Mouse (Mus musculus) c-Kit-positive CD71-negative TER-119-negative erythroid progenitor cells, embryonic 14.5 days (primary cell): ENCODE measurements around the gene Rbpjl.

ENCODE experiments used
- DNase-seq: peaks from one replicate; pipeline ENCODE4 v3.0.0-alpha.2; 2013; ENCODE audit warnings: low read depth

Rbpjl gene

DNA sequence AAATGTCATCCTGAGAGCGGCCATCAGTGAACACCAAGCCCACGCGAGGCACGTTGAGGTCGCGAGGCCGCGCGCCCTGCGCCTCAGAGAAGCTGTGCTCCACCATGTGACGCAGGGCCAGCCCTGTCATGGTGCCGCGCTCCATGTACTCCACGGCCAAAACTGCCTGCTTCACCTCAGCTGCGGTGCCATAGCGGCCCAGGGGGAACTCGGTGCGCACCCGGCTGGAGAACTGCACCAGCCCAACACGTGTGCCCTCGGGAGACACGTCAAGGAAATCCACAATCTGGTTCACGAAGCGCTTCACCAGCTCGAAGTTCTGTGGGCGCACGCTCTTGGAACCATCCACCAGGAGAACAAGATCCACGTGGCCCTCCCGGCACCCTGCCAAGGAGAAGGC, 9.8 kb upstream of the Rbpjl start:
- DNase-seq: no peak

DNA sequence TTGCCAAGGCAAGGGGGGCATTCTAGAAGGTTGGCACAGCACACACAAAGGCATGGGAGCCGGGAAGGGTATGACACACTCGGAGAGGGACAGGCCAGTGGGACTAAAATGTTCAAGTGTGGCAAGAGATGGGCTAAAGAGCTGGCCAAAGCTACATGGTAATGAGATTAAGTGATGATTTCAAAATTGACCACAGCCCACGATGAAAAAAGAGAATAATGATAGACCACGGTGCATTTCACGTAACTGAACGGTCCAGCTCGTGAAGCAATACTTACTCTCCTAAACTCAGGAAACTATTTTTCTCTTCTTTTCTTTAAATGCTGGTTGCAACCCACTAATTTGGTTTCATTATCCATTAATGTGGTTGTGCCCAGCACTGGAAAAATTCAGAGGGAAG, 6.9 kb upstream of the Rbpjl start:
- DNase-seq: no peak

DNA sequence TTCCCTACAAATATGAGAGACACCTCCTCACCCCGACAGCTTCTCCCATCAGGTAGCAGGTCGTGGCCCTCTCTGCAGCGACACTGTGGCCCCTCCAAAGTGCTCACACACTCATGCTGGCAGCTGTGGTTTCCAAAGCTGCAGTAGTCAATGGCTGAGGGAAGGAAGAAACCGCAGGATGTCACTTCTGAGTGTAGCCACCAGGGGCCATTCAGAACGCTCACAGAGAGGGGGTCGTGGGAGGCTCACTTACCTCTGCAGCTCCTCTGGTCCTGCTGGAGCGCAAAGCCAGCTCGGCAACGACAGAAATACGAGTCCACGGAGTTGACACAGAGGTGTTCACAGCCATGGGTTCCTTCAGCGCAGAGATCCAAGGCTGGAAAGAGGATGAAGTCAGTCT, 6.0 kb upstream of the Rbpjl start:
- DNase-seq: no peak

DNA sequence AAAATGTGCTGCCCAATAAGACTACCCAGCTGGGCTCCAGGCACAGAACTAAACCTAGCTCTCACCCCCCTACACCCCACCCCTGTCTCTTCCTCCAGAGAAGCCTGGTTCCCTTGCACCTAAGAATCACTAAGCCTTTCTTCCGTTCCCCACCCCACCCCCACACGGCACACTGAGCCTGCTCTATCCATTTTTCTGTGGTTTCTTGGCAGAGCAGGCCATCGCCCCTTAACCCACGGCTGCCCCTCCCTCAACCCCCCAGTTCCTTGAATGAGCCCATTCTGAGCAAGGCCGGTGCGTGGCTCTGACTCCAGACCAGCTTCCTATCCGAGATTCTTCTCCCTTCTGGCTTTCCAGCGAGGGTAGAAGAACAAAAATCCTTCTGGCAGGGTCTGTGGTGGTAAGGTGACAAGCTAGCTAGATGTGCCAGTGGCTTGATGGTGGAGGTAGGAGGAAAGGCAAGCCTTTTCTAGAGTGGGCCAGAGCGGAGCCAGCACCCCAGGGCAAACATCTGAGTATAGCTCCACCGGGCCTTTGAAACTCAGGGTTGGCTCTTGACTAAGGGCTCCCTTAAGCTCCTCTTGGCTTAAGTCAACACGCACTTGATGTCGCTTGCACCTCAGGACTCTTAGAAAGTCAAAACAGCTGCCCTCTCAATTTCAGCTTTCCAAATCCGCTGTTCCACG, 598 bp downstream of the Rbpjl start:
- no peak for DNase-seq

DNA sequence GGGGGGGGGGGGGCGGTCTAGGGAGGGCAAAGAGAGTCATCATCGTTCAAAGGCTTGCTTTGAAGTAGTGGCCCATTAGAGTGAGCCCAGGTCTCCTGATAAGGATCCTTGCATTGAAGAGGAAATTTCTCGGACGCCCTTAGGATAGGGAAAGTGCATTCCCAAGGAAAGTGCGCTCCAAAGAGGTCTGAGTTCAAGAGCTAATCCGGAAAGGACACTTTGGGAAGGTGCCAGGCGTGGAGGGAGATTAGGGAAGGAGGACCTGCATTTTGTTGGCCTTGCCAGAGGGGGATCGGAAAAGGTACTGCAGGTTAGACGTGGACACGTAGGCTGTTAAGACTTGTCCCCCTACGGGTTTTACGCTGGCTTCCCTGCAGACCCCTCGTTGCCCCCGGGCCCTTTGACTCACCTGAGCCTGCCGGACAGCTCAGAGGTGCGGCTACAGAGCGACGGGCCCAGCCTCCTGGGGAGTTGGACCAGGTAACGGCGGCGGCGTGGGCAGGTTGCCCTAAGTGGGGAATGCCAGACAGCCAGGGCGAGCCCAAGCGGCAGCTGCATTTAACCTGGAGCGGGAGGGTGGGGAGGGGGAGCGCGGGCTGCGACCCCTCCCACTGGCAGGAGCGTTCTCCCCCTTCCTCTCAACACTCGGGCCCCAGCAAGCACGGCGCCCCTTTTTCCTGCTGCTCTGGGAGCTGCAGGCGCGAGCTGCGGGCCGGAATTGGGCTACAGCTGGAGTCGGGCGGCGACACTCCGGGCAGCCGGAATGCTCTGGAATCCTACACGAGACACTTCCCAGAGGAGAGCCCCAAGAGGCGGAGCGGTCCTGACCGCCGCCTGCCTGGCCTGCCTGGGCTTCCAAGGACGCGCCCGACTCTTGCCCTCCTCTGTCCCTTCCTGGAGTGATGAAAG, 1.4 kb downstream of the Rbpjl start:
- no peak for DNase-seq

DNA sequence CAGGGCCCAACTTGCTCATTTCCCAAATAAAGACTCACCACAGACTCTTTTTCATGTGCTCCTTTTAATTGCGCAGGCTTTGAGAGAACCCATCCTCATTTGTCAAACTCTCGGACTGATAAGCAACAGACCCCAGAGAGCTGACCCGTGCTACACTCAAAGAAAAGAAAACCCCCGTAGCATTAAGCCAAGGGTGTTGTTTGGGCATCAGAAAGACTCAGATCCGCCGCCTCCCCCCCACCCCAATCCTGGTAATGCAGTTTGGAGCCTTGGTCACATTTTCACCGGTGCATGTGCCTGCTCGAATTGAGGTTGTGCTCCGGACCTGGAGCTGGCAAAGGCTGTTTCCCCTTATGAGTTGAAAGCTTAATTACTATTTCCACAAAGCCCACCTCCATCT, 2.1 kb downstream of the Rbpjl start, which contains the start of gene Matn4:
Gene Matn4, minus strand, starts transcription at position 101 of the 400 bp plus-strand sequence.
- no peak for DNase-seq

DNA sequence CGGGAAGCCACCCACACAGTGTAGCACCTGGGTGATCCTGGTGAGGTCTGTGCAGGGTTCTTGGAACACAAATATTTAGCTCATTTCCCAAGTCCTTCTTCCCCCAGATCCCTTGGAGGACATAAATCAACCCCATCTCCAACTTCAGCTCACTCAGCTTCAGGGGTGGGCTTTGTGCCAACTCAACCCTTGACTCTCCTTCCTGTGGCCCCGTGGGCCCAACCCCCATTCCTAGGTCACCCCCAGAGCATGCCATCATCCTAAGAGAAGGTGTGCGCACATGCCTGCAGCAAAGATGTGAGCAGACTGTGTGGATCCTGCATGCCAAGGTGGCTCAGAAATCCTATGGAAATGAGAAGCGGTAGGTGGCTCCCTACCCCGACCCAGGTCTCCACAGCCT, 2.6 kb downstream of the Rbpjl start:
- no peak for DNase-seq

DNA sequence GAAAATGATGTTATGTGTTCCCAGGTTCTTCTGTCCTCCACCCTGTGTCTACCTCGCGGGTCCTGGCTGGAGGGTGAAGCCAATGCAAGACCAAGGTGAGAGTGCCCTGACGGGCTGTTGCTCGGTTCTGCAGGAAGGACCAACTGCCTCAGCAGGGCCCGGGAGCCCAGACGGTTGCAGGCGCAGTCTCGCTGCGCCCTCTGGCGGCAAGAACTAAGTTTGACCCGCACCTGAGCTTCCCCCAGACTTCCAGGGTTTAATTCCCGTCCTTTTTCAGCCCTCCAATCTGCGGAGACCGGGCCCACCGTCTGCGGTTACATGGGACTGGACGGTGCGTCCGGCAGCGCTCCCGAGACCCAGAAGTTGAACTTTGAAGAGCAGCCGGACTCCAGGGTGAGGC, 4.8 kb downstream of the Rbpjl start:
- no peak for DNase-seq

DNA sequence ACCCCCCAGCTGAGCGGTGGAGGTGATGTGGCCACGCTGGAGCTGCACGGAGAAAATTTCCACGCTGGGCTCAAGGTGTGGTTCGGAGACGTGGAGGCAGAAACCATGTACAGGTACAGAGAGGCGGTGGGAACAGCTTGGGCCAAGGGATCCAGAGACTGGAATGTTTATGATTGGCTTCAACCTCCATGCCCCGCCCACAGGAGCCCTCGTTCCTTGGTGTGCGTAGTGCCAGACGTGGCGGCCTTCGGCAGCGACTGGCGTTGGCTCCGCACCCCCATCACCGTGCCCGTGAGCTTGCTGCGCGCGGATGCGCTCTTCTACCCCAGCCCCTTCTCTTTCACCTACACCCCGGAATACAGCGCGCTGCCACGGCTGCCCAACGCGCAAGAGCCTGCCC, 11.2 kb downstream of the Rbpjl start:
- DNase-seq: no peak

DNA sequence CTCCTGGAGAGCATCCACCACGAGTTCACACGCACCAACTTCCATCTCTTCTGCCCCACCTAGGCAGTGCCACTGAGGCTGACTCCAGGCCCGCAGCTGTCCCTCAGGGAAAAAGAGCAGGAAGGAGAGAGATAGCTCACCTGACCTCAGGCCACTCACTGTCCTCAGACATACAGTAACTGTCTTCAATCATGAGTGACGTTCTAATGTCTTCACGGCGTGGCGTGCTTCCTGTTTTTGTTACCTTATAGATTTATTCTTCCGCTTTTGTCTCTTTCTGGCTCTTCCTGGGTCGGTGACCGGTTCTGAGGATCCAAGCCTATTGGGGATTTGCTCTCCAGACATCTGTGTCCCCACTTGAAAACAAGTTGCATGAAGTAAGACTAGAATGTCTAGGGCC, 11.6 kb downstream of the Rbpjl start:
- no peak for DNase-seq

DNA sequence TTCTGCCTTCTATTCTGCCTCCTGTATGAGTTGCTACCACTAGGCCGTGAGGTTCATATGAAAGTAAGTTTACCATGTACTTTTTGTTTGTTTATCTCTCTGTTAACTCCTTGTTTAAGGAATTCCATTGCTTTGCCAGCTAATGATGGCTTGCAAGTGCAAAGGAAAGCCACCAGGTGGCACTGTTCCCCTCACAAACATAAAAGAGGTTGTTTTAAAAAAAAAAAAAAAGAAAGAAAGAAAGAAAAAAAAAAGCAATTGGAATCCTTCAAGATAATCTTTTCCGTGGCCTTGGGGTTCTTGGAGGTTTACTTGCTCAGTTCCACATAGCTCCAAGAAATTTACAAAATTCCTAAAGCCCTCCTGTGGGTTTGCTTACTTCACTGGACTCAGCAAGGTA, 14.3 kb downstream of the Rbpjl start:
- DNase-seq: no peak

DNA sequence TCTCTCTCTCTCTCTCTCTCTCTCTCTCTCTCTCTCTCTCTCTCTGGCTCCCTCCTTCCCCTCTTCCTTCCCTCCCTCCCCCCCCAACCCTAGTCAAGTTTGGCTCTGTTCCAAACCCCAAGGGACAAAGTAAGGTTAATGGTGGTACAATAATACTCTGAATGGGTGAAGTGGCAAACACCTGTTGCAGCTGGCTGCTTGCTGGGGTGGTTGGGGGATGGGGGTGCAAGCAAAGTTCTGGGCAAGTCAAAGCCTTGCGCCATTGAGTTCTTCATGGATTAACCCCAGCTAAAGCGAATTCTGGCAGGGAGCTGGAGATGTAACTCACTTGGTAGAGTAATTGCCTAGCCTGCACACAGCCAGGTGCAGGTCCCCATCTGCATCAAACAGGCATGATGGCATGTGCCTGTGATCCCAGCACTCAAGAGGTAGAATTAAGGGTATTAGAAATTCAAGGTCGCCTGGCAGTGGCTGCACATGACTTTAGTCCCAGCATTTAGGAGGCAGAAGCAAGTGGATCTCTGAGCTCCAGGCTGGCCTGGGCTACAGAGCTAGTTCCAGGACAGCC, 15.5 kb downstream of the Rbpjl start:
- DNase-seq: no peak

DNA sequence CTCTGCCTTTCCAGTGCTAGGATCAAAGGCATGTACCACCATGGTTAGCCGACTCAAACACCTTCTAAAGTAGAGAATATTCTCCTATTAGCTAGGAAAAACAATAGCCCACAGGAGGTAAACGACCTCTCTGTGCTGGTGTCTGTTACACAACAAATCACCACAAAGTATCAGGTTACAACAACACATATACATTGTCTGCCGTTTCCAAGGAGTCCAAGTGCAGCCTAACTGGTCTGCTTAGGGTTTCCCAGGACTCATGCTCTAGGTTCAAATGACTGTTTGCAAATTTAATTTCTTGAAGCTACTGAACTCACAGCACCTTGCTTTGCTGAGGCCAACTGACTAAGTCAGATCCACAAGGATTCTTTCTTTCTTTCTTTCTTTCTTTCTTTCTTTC, 16.5 kb downstream of the Rbpjl start:
- no peak for DNase-seq

DNA sequence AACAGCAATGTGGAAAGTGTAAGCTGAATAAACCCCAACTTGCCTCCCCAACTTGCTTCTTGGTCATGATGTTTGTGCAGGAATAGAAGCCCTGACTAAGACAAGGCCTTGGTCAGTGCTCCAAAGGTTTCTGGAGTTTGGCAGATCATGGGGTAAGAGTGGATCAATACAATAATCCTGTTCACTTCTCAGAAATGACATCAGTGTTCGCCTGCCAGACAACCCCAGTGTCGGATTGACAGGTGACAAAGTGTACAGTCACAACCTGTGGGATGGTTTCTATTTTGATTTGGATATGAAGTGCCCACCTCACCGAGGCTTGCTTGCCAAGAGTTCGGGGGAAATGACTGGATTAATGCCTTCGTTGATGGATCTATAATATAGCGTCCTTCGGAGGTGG, 18.4 kb downstream of the Rbpjl start:
- no peak for DNase-seq

DNA sequence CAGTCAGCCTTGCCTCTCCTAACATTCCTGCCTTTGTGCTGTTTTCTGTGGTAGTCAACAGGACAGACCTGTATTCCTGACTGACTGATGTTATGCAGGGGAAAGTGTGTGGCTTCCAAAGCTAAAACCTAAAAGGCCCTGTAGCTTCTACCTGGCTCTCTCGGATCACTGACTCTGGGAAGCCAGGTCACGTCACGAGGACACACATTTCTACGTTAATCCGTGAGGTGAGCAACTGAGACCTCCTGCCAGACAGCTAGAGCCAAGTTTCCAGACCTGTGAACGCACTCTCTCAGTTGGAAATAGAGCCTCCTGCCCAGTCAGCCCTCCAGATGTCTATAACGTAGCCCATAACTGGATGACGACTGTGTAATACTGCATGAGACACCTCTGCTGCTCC, 19.0 kb downstream of the Rbpjl start:
- DNase-seq: no peak

DNA sequence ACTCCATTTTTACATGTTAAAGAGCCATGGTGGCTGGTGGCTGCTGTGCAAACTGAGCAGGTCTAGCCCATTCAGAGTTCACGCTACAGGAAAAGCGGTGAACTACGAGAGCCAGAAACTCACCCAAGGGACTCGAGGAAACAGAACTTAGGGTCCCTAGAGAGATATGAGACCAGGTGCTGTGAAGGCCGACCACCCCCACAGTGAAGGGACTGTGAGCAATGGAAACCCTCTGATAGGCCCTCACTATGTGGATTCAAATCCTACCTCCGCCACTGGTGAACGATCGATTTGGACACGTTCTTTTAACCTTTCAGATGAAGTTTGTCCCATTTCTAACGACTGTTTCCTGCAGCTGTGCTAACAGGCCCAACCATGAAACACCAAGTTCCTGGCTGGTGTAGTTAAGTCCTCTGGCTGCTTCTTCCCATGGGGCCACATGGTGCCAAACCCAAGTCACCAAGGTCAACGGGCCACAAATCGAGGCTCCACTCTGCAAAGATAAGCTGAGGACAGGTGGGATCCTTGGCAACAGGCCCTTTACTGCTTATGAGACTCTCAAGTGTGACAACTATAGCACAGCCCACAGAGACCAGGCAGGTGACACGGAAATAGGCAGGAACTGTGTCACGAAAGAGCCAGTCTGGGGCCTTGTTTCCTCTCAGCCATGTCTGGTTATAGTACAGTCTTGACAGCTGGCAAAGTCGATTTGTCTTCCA, 19.9 kb downstream of the Rbpjl start:
- DNase-seq: no peak

DNA sequence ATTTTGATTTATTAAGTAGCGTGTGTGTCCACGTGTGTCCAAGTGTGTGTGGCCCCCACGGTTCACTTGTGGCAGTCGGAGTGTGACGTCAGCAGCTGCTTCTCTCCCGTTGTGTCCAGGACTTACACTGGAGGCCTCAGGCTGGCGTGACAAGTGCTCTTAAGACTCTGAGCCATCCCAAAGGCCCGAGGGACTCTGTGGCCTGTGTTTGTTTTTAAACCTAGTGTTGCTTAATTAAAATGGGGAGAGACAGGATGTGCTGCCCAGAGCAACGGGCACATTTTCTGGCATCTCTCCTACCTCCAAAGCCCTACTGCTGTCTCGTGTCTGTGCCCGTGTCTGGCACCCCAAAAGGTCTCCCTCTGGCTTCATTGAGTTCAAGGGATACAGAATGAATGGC, 20.5 kb downstream of the Rbpjl start:
- no peak for DNase-seq

DNA sequence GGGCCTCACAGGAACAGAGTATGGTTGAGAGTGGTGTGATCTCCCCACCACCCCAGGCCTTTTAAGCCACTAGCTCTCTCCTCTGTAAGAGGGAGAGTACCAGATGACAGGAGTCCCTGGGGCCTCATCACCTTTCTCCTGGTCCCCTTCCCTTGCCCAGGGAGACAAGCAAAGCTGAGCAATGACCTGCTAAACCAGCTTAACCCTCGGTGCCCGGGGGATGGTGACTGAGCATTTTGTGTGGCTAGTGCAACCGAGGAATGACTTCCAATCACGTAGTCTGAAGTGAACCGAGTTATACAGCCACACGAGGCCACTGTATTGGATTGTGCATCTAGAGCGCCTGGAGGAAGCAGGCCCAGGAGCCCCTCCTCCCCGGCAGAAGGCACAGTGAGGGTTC, 21.5 kb downstream of the Rbpjl start:
- no peak for DNase-seq

DNA sequence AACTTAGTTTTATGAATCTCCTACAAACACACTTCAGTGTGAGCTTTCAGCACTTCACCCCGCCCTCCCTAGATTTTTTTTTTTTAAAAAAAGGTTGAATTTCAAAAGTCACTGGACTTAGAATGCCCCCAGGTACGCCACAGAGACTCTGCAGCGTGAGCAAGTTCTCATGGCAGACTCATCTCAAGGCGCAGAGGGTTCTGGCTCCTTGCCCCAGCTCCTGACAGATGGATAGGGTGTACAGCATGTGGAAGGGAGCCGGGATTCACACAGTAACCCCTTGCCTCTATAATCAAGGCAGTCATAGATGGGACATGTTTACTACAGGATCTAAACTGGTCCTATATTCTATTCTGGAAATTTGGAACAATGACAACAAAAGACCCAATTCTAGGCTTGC, 22.5 kb downstream of the Rbpjl start:
- DNase-seq: no peak

DNA sequence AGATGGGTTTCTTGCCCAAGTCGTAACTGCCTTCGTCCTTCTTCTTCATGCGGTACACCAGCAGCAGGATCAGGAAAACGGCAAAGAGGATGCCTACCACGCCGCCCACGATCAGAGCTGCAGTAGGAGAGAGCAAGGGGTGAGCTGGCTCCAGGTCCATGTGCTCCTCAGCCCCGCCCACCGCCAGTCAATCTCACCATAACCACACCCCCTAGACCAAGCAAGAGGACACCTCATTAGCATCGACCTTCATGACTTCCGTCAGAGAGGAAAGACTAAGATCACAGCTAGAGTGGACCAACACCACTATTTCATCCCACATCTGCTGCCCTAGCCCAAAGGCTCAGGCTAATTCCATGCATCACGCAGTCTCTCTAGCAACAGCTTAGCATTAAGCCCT, 23.2 kb downstream of the Rbpjl start:
- no peak for DNase-seq

DNA sequence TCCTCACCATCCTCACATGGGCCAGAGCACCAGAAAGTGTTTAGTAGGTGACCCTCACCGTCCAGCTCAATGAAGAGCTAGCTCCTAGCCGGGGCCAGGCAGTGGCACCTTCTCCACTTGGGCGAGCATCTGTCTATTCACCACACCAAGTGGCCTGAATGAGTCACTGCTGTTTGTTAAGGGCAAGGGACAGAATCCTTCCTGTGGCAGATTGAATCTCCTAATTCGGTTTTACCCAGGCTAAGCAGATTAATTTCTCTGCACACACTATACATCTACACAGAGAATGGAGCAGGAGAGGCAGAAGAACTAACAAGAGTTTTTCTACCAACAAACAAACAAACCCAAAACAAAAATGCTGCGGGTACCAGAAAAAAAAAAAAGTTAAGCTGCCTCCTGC, 24.0 kb downstream of the Rbpjl start:
- no peak for DNase-seq

DNA sequence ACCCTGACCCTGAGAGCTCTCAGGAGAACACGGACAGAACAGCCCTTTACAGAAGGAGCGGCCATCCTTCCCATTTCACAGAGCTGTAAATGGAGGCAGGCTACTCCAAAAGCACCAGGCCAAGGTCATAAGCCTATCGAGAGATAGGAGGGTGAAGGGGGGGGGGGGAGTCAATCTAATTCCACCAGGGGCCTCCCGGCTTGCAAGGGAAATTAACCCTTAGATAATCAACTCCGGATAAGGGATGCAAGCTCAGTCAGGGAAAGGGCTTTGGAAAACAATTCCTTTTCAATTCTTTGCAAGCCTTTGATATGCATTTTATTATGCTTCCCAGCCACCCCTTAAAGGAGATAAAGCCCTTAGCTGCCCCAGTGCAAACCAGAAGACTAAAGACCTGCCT, 25.5 kb downstream of the Rbpjl start:
- no peak for DNase-seq
